In genomic region chr6:38072137-38072796, GRCm38 (mm10) we compare ENCODE assay signal across 22 mouse cellular contexts. TPM values are rescaled to one million over a fixed set of nuclear protein-coding genes. Genes with fewer than 3 reads are reported as not detected.
A peak's percentile ranks its signal among the peaks of the same experiment; 100 is the strongest.
DNase-seq lines count a peak whose midpoint lies in the region; ATAC-seq and TF ChIP-seq lines count a peak whose summit lies in the region.
"Had no signal": no experiment of that assay in that cellular context is flagged by ENCODE, and none has a peak within 500 bp of the region (broad histone marks: within the 10 kb centered on the region; RNA-seq: fewer than 3 reads in every experiment).

No protein-coding gene starts in this region.

- no peaks in the 10 kb centered on the region for H3K79me2 ChIP-seq in heart, adult 2 months (replicated peaks; ENCODE audit: control insufficient read depth, insufficient read depth, low read length)

- H3K4me2 ChIP-seq in heart, embryonic 12.5 days = no peak overlapping the region
- no peak overlapping the region for H3K4me2 ChIP-seq in kidney, embryonic 15.5 days
- no peak overlapping the region for H3K4me2 ChIP-seq in liver, embryonic 14.5 days (ENCODE audit: low read depth)
- H3K4me2 ChIP-seq: heart, embryonic 11.5 days; hindbrain, embryonic 14.5 days; midbrain, embryonic 15.5 days; neural tube, embryonic 13.5 days had no signal

- TF ChIP-seq CTCF in heart, adult 2 months (IDR thresholded peaks at IDR 0.05) = no peak
- TF ChIP-seq CTCF in Patski (IDR thresholded peaks at IDR 0.05) = no peak
- no peak for TF ChIP-seq CTCF in liver, embryonic 14.5 days (IDR thresholded peaks at IDR 0.05; ENCODE audit: low read depth)

- POLR2A ChIA-PET in Patski (lab: Charles Lee) = interaction anchor here (0.6 to 1.2 kb wide), 2 partner anchors 10 to 77 kb away, joined by 3 to 5 read pairs; no protein-coding TSS in a partner anchor

- no peak for TF ChIP-seq POLR2A in heart, adult 2 months (IDR thresholded peaks at IDR 0.05; ENCODE audit: insufficient read depth, low read depth, low read length)

- CTCF ChIA-PET in Patski (lab: Charles Lee) = interaction anchor here (0.8 to 1.6 kb wide), 7 partner anchors 9 to 88 kb away, joined by 3 to 6 read pairs (median 3); no protein-coding TSS in a partner anchor

- no peaks in the 10 kb centered on the region for H3K36me3 ChIP-seq in heart, embryonic 12.5 days
- H3K36me3 ChIP-seq in heart, adult 2 months (ENCODE audit: control insufficient read depth, insufficient read depth, low read length) = no peaks in the 10 kb centered on the region
- 0 out of 2 replicates have a peak, but pooled peaks cover 2% of the 10 kb centered on the region for H3K36me3 ChIP-seq in kidney, embryonic 15.5 days
- no peaks in the 10 kb centered on the region for H3K36me3 ChIP-seq in liver, embryonic 14.5 days (replicated peaks; ENCODE audit: control insufficient read depth, insufficient read depth, low read depth)
- H3K36me3 ChIP-seq: midbrain, embryonic 15.5 days; neural tube, embryonic 13.5 days had no signal

- intact Hi-C loops in heart, adult 2 months (cut with DNase I) = no loop called here

- 0 out of 2 replicates have a peak overlapping the region, but pooled peaks have one; percentile 30 for H3K27ac ChIP-seq in heart, embryonic 12.5 days (ENCODE audit: poor library complexity, severe bottlenecking)
- H3K27ac ChIP-seq in heart, adult 2 months = no peak overlapping the region
- peak overlapping the region; percentile 70 for H3K27ac ChIP-seq in kidney, embryonic 15.5 days
- H3K27ac ChIP-seq in liver, embryonic 14.5 days = no peak overlapping the region
- H3K27ac ChIP-seq: gastrocnemius, adult 2 months; hindbrain, embryonic 14.5 days; midbrain, embryonic 15.5 days; neural tube, embryonic 13.5 days had no signal

- no peak for TF ChIP-seq EP300 in heart, adult 2 months (IDR thresholded peaks at IDR 0.05; ENCODE audit: insufficient read depth, low read depth, low read length)
- TF ChIP-seq EP300 in liver, embryonic 14.5 days (IDR thresholded peaks at IDR 0.05; ENCODE audit: low read depth) = 0 out of 2 replicates have a peak, but pooled peaks have one; percentile 12

- no peak for DNase-seq in heart, adult 2 months
- peak; percentile 67 for DNase-seq in Patski (ENCODE audit: low read depth, low spot score)
- DNase-seq in liver, embryonic 14.5 days (ENCODE audit: low read depth in 3 of 3, low spot score in 3 of 3) = no peak
- no peak for DNase-seq in adrenal gland, adult (ENCODE audit: inconsistent age in 2 of 2, low spot score in 1 of 2)
- DNase-seq: cerebellum, adult 9-10 months; gastrocnemius, adult 2 months; layer of hippocampus, adult 9-11 months; lung, postnatal 14 days; right cerebral cortex, adult 18-20 months; thymus, adult 18-20 months had no signal

- ATAC-seq in heart, embryonic 12.5 days (ENCODE audit: insufficient number of reproducible peaks, low FRiP score) = no peak
- peak; percentile 91 for ATAC-seq in Patski
- peak; percentile 79 for ATAC-seq in kidney, embryonic 15.5 days (replicated peaks; ENCODE audit: low FRiP score)
- peak; percentile 65 for ATAC-seq in liver, embryonic 14.5 days (ENCODE audit: insufficient read depth)
- no peak for ATAC-seq in monocyte, adult 5-6 weeks (replicated peaks; ENCODE audit: insufficient number of reproducible peaks, low FRiP score, low TSS enrichment, poor library complexity, severe bottlenecking)
- no peak for ATAC-seq in erythroblast, adult 5-6 weeks (replicated peaks; ENCODE audit: low FRiP score, poor library complexity, severe bottlenecking)
- ATAC-seq: midbrain, embryonic 15.5 days had no signal

- 63% methylated on average over 5 of the region's 5 CpGs for WGBS in heart, embryonic 12.5 days
- 51% methylated on average over 5 of the region's 5 CpGs for WGBS in heart, adult 2 months
- WGBS in kidney, embryonic 15.5 days = 58% methylated on average over 5 of the region's 5 CpGs
- 42% methylated on average over 5 of the region's 5 CpGs for WGBS in liver, embryonic 14.5 days (ENCODE audit: insufficient replicate concordance)

- H3K4me1 ChIP-seq in heart, embryonic 12.5 days (replicated peaks) = peaks cover 11% of the 10 kb centered on the region
- no peaks in the 10 kb centered on the region for H3K4me1 ChIP-seq in heart, adult 2 months (ENCODE audit: control insufficient read depth, insufficient read depth, low read length)
- peaks cover 14% of the 10 kb centered on the region for H3K4me1 ChIP-seq in kidney, embryonic 15.5 days
- peaks cover 12 to 18% of the 10 kb centered on the region in 2 experiments for H3K4me1 ChIP-seq in liver, embryonic 14.5 days (replicated peaks; ENCODE audit: control insufficient read depth in 2 of 2, insufficient read depth in 2 of 2, low read length in 1 of 2)
- H3K4me1 ChIP-seq: midbrain, embryonic 15.5 days; neural tube, embryonic 13.5 days had no signal

- in situ Hi-C loops in Patski (cut with MboI; ENCODE audit: low pct_unique_long_range_greater_than_20kb) = no loop called here

- no peak overlapping the region for H3K9ac ChIP-seq in heart, embryonic 12.5 days
- no peak overlapping the region for H3K9ac ChIP-seq in heart, adult 2 months (ENCODE audit: low read depth, low read length)
- no peak overlapping the region for H3K9ac ChIP-seq in kidney, embryonic 15.5 days
- no peak overlapping the region for H3K9ac ChIP-seq in liver, embryonic 14.5 days (replicated peaks)
- H3K9ac ChIP-seq: hindbrain, embryonic 14.5 days; midbrain, embryonic 15.5 days; neural tube, embryonic 13.5 days had no signal

- H3K4me3 ChIP-seq in heart, embryonic 12.5 days = no peak overlapping the region
- H3K4me3 ChIP-seq in heart, adult 2 months = no peak overlapping the region
- no peak overlapping the region for H3K4me3 ChIP-seq in kidney, embryonic 15.5 days (replicated peaks)
- H3K4me3 ChIP-seq in liver, embryonic 14.5 days (ENCODE audit: insufficient read depth in 1 of 2, low read depth in 2 of 2, low read length in 2 of 2) = no peak overlapping the region
- H3K4me3 ChIP-seq: gastrocnemius, adult 2 months; midbrain, embryonic 15.5 days; neural tube, embryonic 13.5 days had no signal

- H3K9me3 ChIP-seq in heart, embryonic 12.5 days (replicated peaks) = 0 out of 2 replicates have a peak, but pooled peaks cover 3% of the 10 kb centered on the region
- H3K9me3 ChIP-seq in kidney, embryonic 15.5 days (replicated peaks) = peaks cover 4% of the 10 kb centered on the region; the same call in 1 of the 2 replicates
- no peaks in the 10 kb centered on the region for H3K9me3 ChIP-seq in liver, embryonic 14.5 days (ENCODE audit: control insufficient read depth, low read length)
- H3K9me3 ChIP-seq: midbrain, embryonic 15.5 days had no signal

- no peaks in the 10 kb centered on the region for H3K27me3 ChIP-seq in heart, embryonic 12.5 days (replicated peaks)
- H3K27me3 ChIP-seq in heart, adult 2 months (ENCODE audit: control insufficient read depth, insufficient read depth, low read length) = no peaks in the 10 kb centered on the region
- no peaks in the 10 kb centered on the region for H3K27me3 ChIP-seq in Patski
- no peaks in the 10 kb centered on the region for H3K27me3 ChIP-seq in kidney, embryonic 15.5 days
- no peaks in the 10 kb centered on the region for H3K27me3 ChIP-seq in liver, embryonic 14.5 days (ENCODE audit: control insufficient read depth, insufficient read depth, low read length)
- H3K27me3 ChIP-seq: midbrain, embryonic 15.5 days; neural tube, embryonic 13.5 days had no signal

RNA-seq across cellular contexts. Expression of gene Svopl, which starts 25.5 kb away (rescaled TPM):
- polyA plus RNA-seq in heart, embryonic 12.5 days (2016; fragmentation: Nextera tagmentation; extraction: Ambion mirVana) = 0.06 and 0.14 TPM in 2 replicates
- total RNA-seq in heart, adult 2 months (2021) = under 1 TPM; 0.39 to 0.41 TPM
- 0.85 and 2.1 TPM in 2 replicates for polyA plus RNA-seq in heart, adult 2 months (2012; rRNA removed)
- not detected for polyA plus RNA-seq in Patski (2021)
- polyA plus RNA-seq in kidney, embryonic 15.5 days (2015; fragmentation: Nextera tagmentation; extraction: Ambion mirVana) = 14.5 and 17.3 TPM in 2 replicates
- 0.04 TPM in 1 of 2 replicates, not detected in the other for polyA plus RNA-seq in liver, embryonic 14.5 days (2012; rRNA removed)
- polyA plus RNA-seq in liver, embryonic 14.5 days (2014; fragmentation: Nextera tagmentation; extraction: Ambion mirVana) = not detected in 2 replicates
- not detected in 3 replicates for total RNA-seq in monocyte, adult 5-6 weeks (2017)
- total RNA-seq in erythroblast, adult 5-6 weeks (2015; ENCODE audit: low replicate concordance) = not detected in 2 replicates
- total RNA-seq in erythroblast, adult 5-6 weeks (2017; ENCODE audit: low replicate concordance) = not detected in 2 replicates

RNA-seq across cellular contexts. Expression of gene Tmem213, which starts 36.8 kb away (rescaled TPM):
- polyA plus RNA-seq in heart, embryonic 12.5 days (2016; fragmentation: Nextera tagmentation; extraction: Ambion mirVana) = not detected in 2 replicates
- total RNA-seq in heart, adult 2 months (2021) = not detected
- polyA plus RNA-seq in heart, adult 2 months (2012; rRNA removed) = not detected in 2 replicates
- polyA plus RNA-seq in Patski (2021) = not detected
- polyA plus RNA-seq in kidney, embryonic 15.5 days (2015; fragmentation: Nextera tagmentation; extraction: Ambion mirVana) = 37.4 and 43.5 TPM in 2 replicates
- not detected in 2 replicates for polyA plus RNA-seq in liver, embryonic 14.5 days (2012; rRNA removed)
- polyA plus RNA-seq in liver, embryonic 14.5 days (2014; fragmentation: Nextera tagmentation; extraction: Ambion mirVana) = not detected in 2 replicates
- not detected in 3 replicates for total RNA-seq in monocyte, adult 5-6 weeks (2017)
- total RNA-seq in erythroblast, adult 5-6 weeks (2015; ENCODE audit: low replicate concordance) = not detected in 2 replicates
- not detected in 2 replicates for total RNA-seq in erythroblast, adult 5-6 weeks (2017; ENCODE audit: low replicate concordance)
- total RNA-seq: ES-E14; gastrocnemius, adult 2 months had no signal
- polyA plus RNA-seq: embryonic facial prominence, embryonic 11.5 days; forebrain, embryonic 11.5 days; heart, embryonic 11.5 days; hindbrain, embryonic 14.5 days; limb, embryonic 11.5 days; midbrain, embryonic 15.5 days; neural tube, embryonic 13.5 days had no signal

RNA-seq across cellular contexts. Expression of gene Atp6v0a4, which starts 52.1 kb away (rescaled TPM):
- 0.06 and 0.15 TPM in 2 replicates for polyA plus RNA-seq in heart, embryonic 12.5 days (2016; fragmentation: Nextera tagmentation; extraction: Ambion mirVana)
- total RNA-seq in heart, adult 2 months (2021) = 1 to 10 TPM; 1.0 to 2.5 TPM
- polyA plus RNA-seq in heart, adult 2 months (2012; rRNA removed) = 0.67 and 1.4 TPM in 2 replicates
- polyA plus RNA-seq in Patski (2021) = 2.5 TPM
- polyA plus RNA-seq in kidney, embryonic 15.5 days (2015; fragmentation: Nextera tagmentation; extraction: Ambion mirVana) = 12.0 and 12.6 TPM in 2 replicates
- 0.17 and 0.35 TPM in 2 replicates for polyA plus RNA-seq in liver, embryonic 14.5 days (2012; rRNA removed)
- 0.10 and 0.13 TPM in 2 replicates for polyA plus RNA-seq in liver, embryonic 14.5 days (2014; fragmentation: Nextera tagmentation; extraction: Ambion mirVana)
- total RNA-seq in monocyte, adult 5-6 weeks (2017) = not detected in 3 replicates
- 0.38 and 0.63 TPM in 2 replicates for total RNA-seq in erythroblast, adult 5-6 weeks (2015; ENCODE audit: low replicate concordance)
- total RNA-seq in erythroblast, adult 5-6 weeks (2017; ENCODE audit: low replicate concordance) = not detected in 2 replicates
- polyA plus RNA-seq: embryonic facial prominence, embryonic 11.5 days; forebrain, embryonic 11.5 days; limb, embryonic 11.5 days had no signal

Comparison
In these comparisons a context has a peak if more than half of its experiments do, and no peak if none do; other contexts are left out.
1. H3K27ac ChIP-seq: peak in heart, embryonic 12.5 days (single experiment) and kidney, embryonic 15.5 days (single experiment); none in heart, adult 2 months (single experiment) and liver, embryonic 14.5 days (single experiment).
2. ATAC-seq: peak in Patski (single experiment), kidney, embryonic 15.5 days (single experiment) and liver, embryonic 14.5 days (single experiment); none in heart, embryonic 12.5 days (single experiment), monocyte, adult 5-6 weeks (single experiment) and erythroblast, adult 5-6 weeks (single experiment).
3. RNA of gene Tmem213, which starts 36.8 kb away (polyA plus RNA-seq): 37.4 to 43.5 TPM in kidney, embryonic 15.5 days; not detected in heart, adult 2 months, not detected in Patski (single experiment), not detected in heart, embryonic 12.5 days and not detected in liver, embryonic 14.5 days; every median in the first group is over 10 times any median in the second.